Mouse (Mus musculus): ENCODE results near the gene Galnt15. TPM values are rescaled to one million over a fixed set of nuclear protein-coding genes. Genes with fewer than 3 reads are reported as not detected.
"Not testable (repeated sequence)": the region's sequence is repeated elsewhere in the genome, so short reads cannot be mapped to it uniquely, and the experiment has no call there.

Gene Galnt15
- polyA plus RNA-seq, 1 experiment = 2.6 TPM

GRCm38 (mm10) chr14:32086226-32086625 is 57.4 kb downstream of the Galnt15 start:
- H3K27ac ChIP-seq (ENCODE audit: insufficient read depth, low read depth, low read length) = peak overlapping the region; percentile 95
- peak; percentile 32 for DNase-seq
- 4% methylated on average over 8 of the region's 8 CpGs for WGBS

DNA sequence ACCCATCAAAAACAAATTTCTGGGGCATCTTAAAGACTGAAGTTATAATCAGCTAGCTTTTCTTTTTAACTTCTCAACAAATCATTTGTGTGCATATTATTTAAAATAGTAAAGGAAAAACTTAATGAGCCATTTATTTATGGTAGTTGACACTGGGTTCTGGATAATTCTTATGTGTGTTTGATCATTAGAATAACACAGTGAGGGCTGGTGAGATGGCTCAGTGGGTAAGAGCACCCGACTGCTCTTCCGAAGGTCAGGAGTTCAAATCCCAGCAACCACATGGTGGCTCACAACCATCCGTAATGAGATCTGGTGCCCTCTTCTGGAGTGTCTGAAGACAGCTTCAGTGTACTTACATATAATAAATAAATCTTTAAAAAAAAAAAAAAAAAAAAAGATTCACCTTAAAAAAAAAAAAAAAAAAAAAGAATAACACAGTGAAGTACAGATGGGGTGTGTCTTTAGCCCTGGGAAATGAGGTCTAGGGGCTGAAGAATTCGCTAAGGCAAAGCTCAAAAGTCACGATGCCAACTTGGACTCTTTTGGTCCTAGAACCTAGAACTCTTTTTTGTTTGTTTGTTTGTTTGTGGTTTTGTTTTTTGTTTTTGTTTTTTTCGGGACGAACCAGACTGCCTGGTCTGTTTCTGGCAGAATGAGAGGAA is 58.9 kb downstream of the Galnt15 start:
- H3K4me3 ChIP-seq (ENCODE audit: insufficient read depth, low read depth, low read length); H3K36me3 ChIP-seq (ENCODE audit: control insufficient read depth, insufficient read depth, low read length); DNase-seq; H3K27me3 ChIP-seq (replicated peaks; ENCODE audit: control insufficient read depth, insufficient read depth, low read length); H3K4me1 ChIP-seq (ENCODE audit: control insufficient read depth, insufficient read depth, low read length); H3K27ac ChIP-seq (ENCODE audit: insufficient read depth, low read depth, low read length): not testable (repeated sequence)
- WGBS = 81% methylated on average over 7 of the region's 7 CpGs

More at GRCm38 (mm10) chr14:32086226-32086625, 57.4 kb downstream of the Galnt15 start:
- H3K36me3 ChIP-seq (ENCODE audit: control insufficient read depth, insufficient read depth, low read length) = no peaks in the 10 kb centered on the region; the same call in 1 of the 2 replicates
- peak overlapping the region; percentile 77 for H3K4me3 ChIP-seq (ENCODE audit: insufficient read depth, low read depth, low read length)
- peaks cover 3% of the 10 kb centered on the region; the same call in 1 of the 2 replicates for H3K4me1 ChIP-seq (ENCODE audit: control insufficient read depth, insufficient read depth, low read length)
- TF ChIP-seq POLR2A (IDR thresholded peaks at IDR 0.05; ENCODE audit: low read depth, low read length) (no peak), CTCF (conservative IDR thresholded peaks at IDR 0.05; ENCODE audit: insufficient read depth, insufficient read length, low read depth, low read length) (no peak)
- H3K27me3 ChIP-seq (replicated peaks; ENCODE audit: control insufficient read depth, insufficient read depth, low read length) = no peaks in the 10 kb centered on the region

GRCm38 (mm10) chr14:32091124-32091523 is 62.3 kb downstream of the Galnt15 start:
- no peak for DNase-seq
- no peak for TF ChIP-seq CTCF (conservative IDR thresholded peaks at IDR 0.05; ENCODE audit: insufficient read depth, insufficient read length, low read depth, low read length)
- TF ChIP-seq POLR2A (IDR thresholded peaks at IDR 0.05; ENCODE audit: low read depth, low read length) = no peak
- Histone ChIP-seq H3K27me3 (replicated peaks; ENCODE audit: control insufficient read depth, insufficient read depth, low read length) (no peaks in the 10 kb centered on the region), H3K36me3 (ENCODE audit: control insufficient read depth, insufficient read depth, low read length) (no peaks in the 10 kb centered on the region), H3K4me3 (ENCODE audit: insufficient read depth, low read depth, low read length) (no peak overlapping the region), H3K27ac (ENCODE audit: insufficient read depth, low read depth, low read length) (no peak overlapping the region), H3K4me1 (ENCODE audit: control insufficient read depth, insufficient read depth, low read length) (no peaks in the 10 kb centered on the region)
- 51% methylated on average over 4 of the region's 4 CpGs for WGBS

DNA sequence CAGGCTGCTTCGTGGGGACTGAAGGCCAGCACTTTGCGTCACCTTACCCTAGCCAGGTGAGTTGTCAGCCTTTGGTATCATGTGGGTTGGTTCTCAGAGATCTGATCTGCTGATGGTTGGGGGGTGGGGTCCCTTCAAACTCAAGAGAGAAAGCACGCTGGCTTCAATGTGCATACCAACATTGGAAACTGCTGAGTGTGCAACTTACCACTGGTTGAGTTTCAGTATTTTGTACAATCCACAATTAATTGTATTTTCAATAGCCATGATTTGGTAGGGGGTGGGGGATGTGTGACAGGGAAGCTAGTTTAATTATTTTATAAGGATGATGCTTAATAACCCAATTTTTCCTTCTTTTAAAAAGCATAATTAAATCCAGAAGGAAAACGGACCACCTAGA is 62.9 kb downstream of the Galnt15 start:
- Histone ChIP-seq H3K36me3 (ENCODE audit: control insufficient read depth, insufficient read depth, low read length) (0 out of 2 replicates have a peak, but pooled peaks cover 2% of the 10 kb centered on the region), H3K27me3 (replicated peaks; ENCODE audit: control insufficient read depth, insufficient read depth, low read length) (no peaks in the 10 kb centered on the region), H3K4me3 (ENCODE audit: insufficient read depth, low read depth, low read length) (no peak overlapping the region), H3K4me1 (ENCODE audit: control insufficient read depth, insufficient read depth, low read length) (no peaks in the 10 kb centered on the region), H3K27ac (ENCODE audit: insufficient read depth, low read depth, low read length) (no peak overlapping the region)
- TF ChIP-seq POLR2A (IDR thresholded peaks at IDR 0.05; ENCODE audit: low read depth, low read length) (no peak), CTCF (conservative IDR thresholded peaks at IDR 0.05; ENCODE audit: insufficient read depth, insufficient read length, low read depth, low read length) (no peak)
- 77% methylated on average over 4 of the region's 4 CpGs for WGBS
- DNase-seq = no peak

DNA sequence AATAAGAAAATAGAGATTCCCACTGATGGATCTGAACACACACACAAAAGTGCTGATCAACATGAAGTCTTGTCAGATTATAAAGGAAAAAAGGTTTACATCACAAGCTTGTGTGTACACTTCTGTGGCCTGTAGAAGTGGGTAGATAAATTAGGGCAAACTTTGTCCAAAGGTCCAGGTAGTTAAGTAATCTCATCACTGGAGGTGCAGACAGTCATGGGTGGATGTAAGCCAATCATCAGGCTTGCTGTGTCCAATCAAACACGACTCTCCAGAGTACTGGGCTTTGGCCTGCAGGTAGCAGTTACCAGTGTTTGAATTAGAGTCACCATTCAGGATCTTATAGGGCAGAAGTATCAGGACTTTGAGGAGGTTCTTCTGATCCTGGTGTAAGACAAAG is 64.2 kb downstream of the Galnt15 start:
- H3K4me1 ChIP-seq (ENCODE audit: control insufficient read depth, insufficient read depth, low read length) = no peaks in the 10 kb centered on the region
- H3K4me3 ChIP-seq (ENCODE audit: insufficient read depth, low read depth, low read length) = no peak overlapping the region
- DNase-seq = no peak
- H3K27me3 ChIP-seq (replicated peaks; ENCODE audit: control insufficient read depth, insufficient read depth, low read length) = no peaks in the 10 kb centered on the region
- H3K36me3 ChIP-seq (ENCODE audit: control insufficient read depth, insufficient read depth, low read length) = peaks cover 6% of the 10 kb centered on the region; the same call in 1 of the 2 replicates
- H3K27ac ChIP-seq (ENCODE audit: insufficient read depth, low read depth, low read length) = no peak overlapping the region
- no peak for TF ChIP-seq POLR2A (IDR thresholded peaks at IDR 0.05; ENCODE audit: low read depth, low read length)
- no peak for TF ChIP-seq CTCF (conservative IDR thresholded peaks at IDR 0.05; ENCODE audit: insufficient read depth, insufficient read length, low read depth, low read length)
- WGBS = 53% methylated on average over 1 of the region's 1 CpGs

GRCm38 (mm10) chr14:32093500-32094117 is 64.8 kb downstream of the Galnt15 start:
- H3K36me3 ChIP-seq (ENCODE audit: control insufficient read depth, insufficient read depth, low read length) = peaks cover 6% of the 10 kb centered on the region; the same call in 1 of the 2 replicates
- no peaks in the 10 kb centered on the region for H3K4me1 ChIP-seq (ENCODE audit: control insufficient read depth, insufficient read depth, low read length)
- WGBS = 71% methylated on average over 11 of the region's 11 CpGs
- H3K27ac ChIP-seq (ENCODE audit: insufficient read depth, low read depth, low read length) = no peak overlapping the region
- H3K27me3 ChIP-seq (replicated peaks; ENCODE audit: control insufficient read depth, insufficient read depth, low read length) = no peaks in the 10 kb centered on the region
- no peak for TF ChIP-seq POLR2A (IDR thresholded peaks at IDR 0.05; ENCODE audit: low read depth, low read length)
- TF ChIP-seq CTCF (conservative IDR thresholded peaks at IDR 0.05; ENCODE audit: insufficient read depth, insufficient read length, low read depth, low read length) = no peak
- no peak for DNase-seq
- H3K4me3 ChIP-seq (ENCODE audit: insufficient read depth, low read depth, low read length) = no peak overlapping the region

- 56% methylated on average over 5 of the region's 5 CpGs for WGBS
- no peaks in the 10 kb centered on the region for H3K27me3 ChIP-seq (replicated peaks; ENCODE audit: control insufficient read depth, insufficient read depth, low read length)
- no peak overlapping the region for H3K27ac ChIP-seq (ENCODE audit: insufficient read depth, low read depth, low read length)
- no peak overlapping the region for H3K4me3 ChIP-seq (ENCODE audit: insufficient read depth, low read depth, low read length)
- peaks cover 10% of the 10 kb centered on the region for H3K36me3 ChIP-seq (ENCODE audit: control insufficient read depth, insufficient read depth, low read length)
- H3K4me1 ChIP-seq (ENCODE audit: control insufficient read depth, insufficient read depth, low read length) = no peaks in the 10 kb centered on the region
- TF ChIP-seq CTCF (conservative IDR thresholded peaks at IDR 0.05; ENCODE audit: insufficient read depth, insufficient read length, low read depth, low read length) (no peak), POLR2A (IDR thresholded peaks at IDR 0.05; ENCODE audit: low read depth, low read length) (no peak)
- no peak for DNase-seq
Measured at GRCm38 (mm10) chr14:32095646-32096045, 66.9 kb downstream of the Galnt15 start.

All from kidney, adult 2 months (tissue).